Mouse (Mus musculus) kidney, adult 2 months (tissue): ENCODE data around the gene Mettl26.

Experiments
- CTCF ChIP-seq: fragments of 200-500 bp; conservative IDR thresholded peaks from 2 replicates; pipeline ENCODE4 v1.5.1; 2011; ENCODE audit warnings: low read depth, mild to moderate bottlenecking, control low read depth, low read length, moderate library complexity, mixed read lengths; ENCODE audit not compliant: insufficient read depth, insufficient read length
- POLR2A ChIP-seq: fragments of 200-500 bp; IDR thresholded peaks from one replicate; pipeline ENCODE4 v1.6.1; 2011; ENCODE audit warnings: low read depth, low read length, control low read depth

DNA sequence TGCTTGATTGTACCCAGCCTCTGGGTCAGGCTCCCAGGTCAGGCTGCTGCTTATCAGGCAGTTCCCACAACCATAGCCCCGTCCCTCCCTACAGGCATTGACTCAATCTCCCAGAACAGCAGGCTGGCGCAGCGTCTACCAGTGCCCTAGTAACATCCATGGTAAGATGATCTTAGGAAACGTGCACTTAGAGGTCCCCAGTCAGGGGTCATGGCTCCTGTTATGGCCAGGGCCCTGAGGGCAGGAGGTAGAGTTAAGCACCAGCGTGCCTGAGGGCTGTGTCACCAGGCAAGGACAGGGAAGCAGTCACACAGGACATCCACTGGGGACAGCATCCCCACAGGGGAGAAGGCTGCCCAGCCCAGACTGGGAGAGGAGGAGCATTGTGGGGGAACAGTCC, 7.4 kb downstream of the Mettl26 start:
- TF ChIP-seq CTCF (no peak), POLR2A (no peak)
